Mouse (Mus musculus) brain, embryonic 14.5 days (tissue): ENCODE measurements at regions not wholly inside any gene's neighbourhood (a gene's known extent, or its start where the extent isn't known, plus 50 kb on each side); places are given as distances from the start of the nearest gene placed in this dataset.

Experiments used
- CTCF ChIP-seq: fragments of 200-500 bp; IDR thresholded peaks from 2 replicates; pipeline ENCODE4 v1.5.1; 2012; ENCODE audit warnings: inconsistent platforms, mild to moderate bottlenecking, moderate library complexity, borderline replicate concordance; ENCODE audit not compliant: insufficient read depth, insufficient read length; ENCODE audit errors: extremely low read depth
- POLR2A ChIP-seq: fragments of 200-500 bp; IDR thresholded peaks from 2 replicates; pipeline ENCODE4 v1.6.1; 2012; ENCODE audit warnings: mild to moderate bottlenecking, inconsistent platforms, borderline replicate concordance; ENCODE audit not compliant: poor library complexity, insufficient read depth, insufficient read length, severe bottlenecking; ENCODE audit errors: extremely low read depth

GRCm38 (mm10) chr12:56404833-56405232, 59.1 kb upstream of the Mbip start:
- TF ChIP-seq CTCF (peak; percentile 75), POLR2A (no peak)
